Mouse (Mus musculus) hindbrain, embryonic 16.5 days (tissue): ENCODE results near the gene Myo1b. TPM values are rescaled to one million over a fixed set of nuclear protein-coding genes. Genes with fewer than 3 reads are reported as not detected.

Experiments used
- ATAC-seq: fragments of 200-750 bp; cut with Nextera tagmentation; 2 replicates; pipeline ENCODE4 v1.8.0; 2017; ENCODE audit warnings: moderate TSS enrichment, moderate library complexity
- H3K27ac ChIP-seq: fragments of 300-500 bp; sonication (generic); 2 replicates; pipeline ENCODE4 v1.5.1; 2014; ENCODE audit warnings: low read depth, mild to moderate bottlenecking, control low read depth, low read length, moderate library complexity
- H3K27me3 ChIP-seq: fragments of 300-500 bp; sonication (generic); replicated peaks from 2 replicates; pipeline ENCODE4 v1.6.1; 2014; ENCODE audit warnings: low read length; ENCODE audit not compliant: control insufficient read depth, insufficient read depth
- H3K36me3 ChIP-seq: fragments of 300-500 bp; sonication (generic); 2 replicates; pipeline ENCODE4 v1.6.1; 2014; ENCODE audit warnings: mild to moderate bottlenecking, low read length, moderate library complexity, mixed read lengths; ENCODE audit not compliant: control insufficient read depth, insufficient read depth
- H3K4me1 ChIP-seq: fragments of 300-500 bp; sonication (generic); 2 replicates; pipeline ENCODE4 v1.6.1; 2014; ENCODE audit warnings: low read depth, low read length; ENCODE audit not compliant: control insufficient read depth, insufficient read depth
- H3K4me2 ChIP-seq: fragments of 300-500 bp; sonication (generic); 2 replicates; pipeline ENCODE4 v1.6.1; 2014; ENCODE audit warnings: mild to moderate bottlenecking, low read length, control low read depth, moderate library complexity
- H3K4me3 ChIP-seq: fragments of 300-500 bp; sonication (generic); 2 replicates; pipeline ENCODE4 v1.5.1; 2014; ENCODE audit warnings: mild to moderate bottlenecking, low read length, control low read depth, moderate library complexity
- H3K9ac ChIP-seq: fragments of 300-500 bp; sonication (generic); 2 replicates; pipeline ENCODE4 v1.6.1; 2014; ENCODE audit warnings: low read depth, mild to moderate bottlenecking, control low read depth, low read length, moderate library complexity
- H3K9me3 ChIP-seq: fragments of 300-500 bp; sonication (generic); 2 replicates; pipeline ENCODE4 v1.6.1; 2014; ENCODE audit warnings: mild to moderate bottlenecking, low read length, moderate library complexity; ENCODE audit not compliant: control insufficient read depth
- WGBS: fragments of 180-500 bp; shearing (Covaris S2); extraction: QIAGEN DNeasy Blood & Tissue Kit; methylation state at CpG from one replicate; pipeline ENCODE4 v1.1.7; 2014; 5-methylcytosine and 5-hydroxymethylcytosine counted together
- polyA plus RNA-seq: library from polyadenylated mRNA; unstranded; fragments of >200 nt; fragmentation: Nextera tagmentation; extraction: Ambion mirVana; gene quantifications from 2 replicates; pipeline ENCODE4 v1.2.1, GENCODE M21; 2015

The Myo1b gene
- polyA plus RNA-seq, 1 experiment from 2014 or later, result 43.2 TPM

DNA sequence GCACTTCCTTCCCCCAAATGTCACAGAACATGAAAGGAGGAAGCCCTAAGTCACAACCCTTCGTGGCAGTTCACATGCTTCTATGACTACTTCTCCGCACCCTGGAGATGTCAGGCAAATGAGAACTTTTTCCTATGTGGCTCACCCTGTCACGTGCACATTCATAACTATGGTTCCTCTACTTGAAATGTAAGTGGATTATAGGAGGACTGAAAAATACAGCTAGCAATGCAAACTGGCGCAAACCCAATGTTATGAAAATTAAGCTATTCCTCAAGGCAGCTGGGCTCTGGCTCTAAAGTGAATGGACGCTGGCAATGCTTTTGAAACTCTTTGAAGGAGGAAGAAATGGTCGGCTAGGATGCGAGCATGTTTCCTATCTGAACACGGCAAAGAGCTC lies 8.1 kb downstream of the Myo1b start:
- Histone ChIP-seq H3K9me3 (no peaks in the 10 kb centered on the region), H3K4me3 (no peak overlapping the region), H3K27ac (no peak overlapping the region), H3K4me1 (peaks cover 13% of the 10 kb centered on the region), H3K36me3 (no peaks in the 10 kb centered on the region), H3K27me3 (no peaks in the 10 kb centered on the region), H3K4me2 (no peak overlapping the region), H3K9ac (no peak overlapping the region)
- no peak for ATAC-seq
- 27% methylated on average over 8 of the region's 8 CpGs for WGBS

DNA sequence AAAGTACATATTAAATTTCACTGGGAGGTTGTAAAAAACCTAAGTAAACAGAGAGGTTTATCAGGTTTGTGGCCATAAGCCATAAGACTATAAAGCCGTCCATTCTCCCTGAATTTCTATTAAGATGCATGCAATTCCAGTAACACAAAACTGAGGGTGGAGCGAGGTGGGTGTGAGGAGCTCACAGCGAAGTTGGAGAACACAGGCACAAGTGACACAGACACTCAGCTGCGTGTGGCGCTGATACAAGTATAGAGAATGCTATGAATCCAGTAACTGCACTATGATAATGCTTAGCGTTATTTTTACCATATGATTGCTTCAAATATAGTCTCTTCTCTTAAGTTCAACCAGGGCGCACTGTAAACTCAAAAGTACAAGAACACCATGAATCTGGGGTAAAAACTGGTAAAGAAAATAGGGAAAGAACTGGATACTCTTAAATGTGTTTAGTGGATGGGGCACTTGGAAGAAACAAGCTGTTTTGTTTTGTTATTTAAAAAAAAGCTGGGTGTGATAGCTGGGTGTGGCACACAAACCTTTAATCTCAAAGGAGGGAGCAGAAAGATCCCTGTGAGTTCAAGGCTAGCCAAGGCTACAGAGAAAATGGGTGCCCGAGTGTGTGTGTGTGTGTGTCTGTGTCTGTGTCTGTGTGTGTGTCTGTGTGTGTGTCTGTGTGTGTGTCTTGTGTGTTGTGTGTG lies 9.5 kb downstream of the Myo1b start:
- ATAC-seq, result no peak
- Histone ChIP-seq H3K4me3 (no peak overlapping the region), H3K9ac (no peak overlapping the region), H3K27me3 (no peaks in the 10 kb centered on the region), H3K27ac (no peak overlapping the region), H3K4me2 (no peak overlapping the region), H3K36me3 (no peaks in the 10 kb centered on the region), H3K9me3 (no peaks in the 10 kb centered on the region), H3K4me1 (peaks cover 13% of the 10 kb centered on the region)
- WGBS, result 94% methylated on average over 8 of the region's 8 CpGs

GRCm38 (mm10) chr1:51905073-51905472 lies 10.8 kb downstream of the Myo1b start:
- H3K4me3 ChIP-seq, result no peak overlapping the region
- H3K27ac ChIP-seq, result no peak overlapping the region
- no peak overlapping the region for H3K9ac ChIP-seq
- H3K9me3 ChIP-seq, result no peaks in the 10 kb centered on the region
- H3K36me3 ChIP-seq, result no peaks in the 10 kb centered on the region
- ATAC-seq, result no peak
- H3K27me3 ChIP-seq, result no peaks in the 10 kb centered on the region
- no peak overlapping the region for H3K4me2 ChIP-seq
- WGBS, result 88% methylated on average over 6 of the region's 6 CpGs
- peaks cover 7% of the 10 kb centered on the region for H3K4me1 ChIP-seq

DNA sequence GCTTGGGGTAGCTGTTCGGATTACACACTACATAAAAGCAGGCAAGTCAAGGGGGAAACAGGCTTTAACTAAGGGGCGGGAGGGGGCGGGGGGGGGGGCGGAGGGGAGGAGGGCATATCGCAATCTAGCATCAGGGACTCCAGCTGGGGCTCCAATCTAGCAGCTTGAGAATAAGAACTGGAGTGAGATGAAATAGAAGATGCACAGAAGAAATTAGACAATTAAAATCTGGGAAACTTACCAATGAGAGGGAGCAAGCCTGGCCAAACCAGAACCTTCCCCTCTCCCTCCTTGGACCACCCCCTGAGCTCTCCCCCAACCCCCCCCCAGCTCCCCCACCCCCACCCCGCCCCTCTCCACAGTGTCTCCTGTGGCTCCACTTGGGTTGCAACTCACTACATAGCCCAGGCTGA lies 18.7 kb downstream of the Myo1b start:
- H3K9ac ChIP-seq, result no peak overlapping the region
- no peaks in the 10 kb centered on the region for H3K27me3 ChIP-seq
- 56% methylated on average over 6 of the region's 6 CpGs for WGBS

GRCm38 (mm10) chr1:51895961-51896360 lies 19.9 kb downstream of the Myo1b start:
- Histone ChIP-seq H3K9ac (no peak overlapping the region), H3K4me3 (no peak overlapping the region), H3K9me3 (no peaks in the 10 kb centered on the region), H3K4me1 (peaks cover 3% of the 10 kb centered on the region), H3K27ac (no peak overlapping the region), H3K36me3 (no peaks in the 10 kb centered on the region), H3K4me2 (no peak overlapping the region), H3K27me3 (no peaks in the 10 kb centered on the region)
- no peak for ATAC-seq
- whole genome bisulfite sequencing, result 29% methylated on average over 10 of the region's 10 CpGs

More for the DNA sequence above, 18.7 kb downstream of the Myo1b start:
- Histone ChIP-seq H3K36me3 (no peaks in the 10 kb centered on the region), H3K4me2 (no peak overlapping the region), H3K4me3 (no peak overlapping the region), H3K27ac (no peak overlapping the region), H3K9me3 (no peaks in the 10 kb centered on the region), H3K4me1 (peaks cover 3% of the 10 kb centered on the region)
- ATAC-seq, result no peak

GRCm38 (mm10) chr1:51894721-51895120 lies 21.1 kb downstream of the Myo1b start:
- no peak overlapping the region for H3K27ac ChIP-seq
- WGBS, result 81% methylated on average over 3 of the region's 3 CpGs
- H3K9me3 ChIP-seq, result no peaks in the 10 kb centered on the region
- ATAC-seq, result no peak
- H3K9ac ChIP-seq, result no peak overlapping the region
- H3K4me1 ChIP-seq, result peaks cover 3% of the 10 kb centered on the region
- H3K27me3 ChIP-seq, result no peaks in the 10 kb centered on the region
- H3K4me3 ChIP-seq, result no peak overlapping the region
- H3K4me2 ChIP-seq, result no peak overlapping the region
- H3K36me3 ChIP-seq, result no peaks in the 10 kb centered on the region

DNA sequence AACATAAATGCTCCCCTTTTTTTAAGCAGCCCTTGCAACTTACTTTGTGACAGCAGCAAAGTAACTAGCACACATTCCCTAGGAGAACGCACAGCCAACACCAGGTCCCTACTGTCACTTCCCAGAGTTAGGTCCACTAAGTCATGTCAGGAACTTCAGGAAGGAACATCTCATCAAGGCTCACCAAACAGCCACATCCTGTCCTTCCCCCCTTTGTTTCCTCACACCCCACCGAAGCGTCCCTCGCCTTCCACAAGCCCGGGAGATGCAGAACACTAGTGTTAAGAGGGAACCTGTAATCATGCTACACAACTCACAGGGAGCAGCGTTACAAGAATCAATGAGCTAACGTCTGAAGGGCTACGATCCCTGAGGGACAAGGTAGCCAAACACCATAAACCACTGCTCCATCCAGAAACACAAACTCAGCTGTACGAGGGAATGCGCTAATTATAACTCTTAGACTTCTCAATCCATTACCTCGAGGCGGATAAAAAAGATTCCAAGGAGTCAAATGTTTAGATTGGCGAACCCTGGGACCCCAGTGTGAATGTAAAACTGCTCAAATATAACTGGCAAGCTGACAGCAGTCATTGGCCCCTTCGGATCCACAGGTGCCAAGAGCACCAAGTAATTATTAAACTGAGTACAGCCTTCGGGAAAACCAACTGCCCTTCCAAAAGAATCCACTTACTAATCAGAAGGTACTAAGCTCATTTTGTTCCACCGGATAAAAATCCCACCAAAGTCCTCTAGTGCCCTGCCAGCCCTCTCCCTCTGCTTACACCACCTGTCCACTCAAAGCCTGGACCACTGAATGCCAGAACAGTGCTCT lies 22.1 kb downstream of the Myo1b start:
- ATAC-seq, result no peak
- H3K4me1 ChIP-seq, result peaks cover 3% of the 10 kb centered on the region
- H3K9me3 ChIP-seq, result no peaks in the 10 kb centered on the region
- no peaks in the 10 kb centered on the region for H3K27me3 ChIP-seq
- 74% methylated on average over 16 of the region's 16 CpGs for WGBS
- H3K36me3 ChIP-seq, result no peaks in the 10 kb centered on the region
- H3K9ac ChIP-seq, result no peak overlapping the region
- H3K4me2 ChIP-seq, result no peak overlapping the region
- H3K27ac ChIP-seq, result no peak overlapping the region
- H3K4me3 ChIP-seq, result no peak overlapping the region

GRCm38 (mm10) chr1:51892005-51892404 lies 23.9 kb downstream of the Myo1b start:
- Histone ChIP-seq H3K27me3 (no peaks in the 10 kb centered on the region), H3K36me3 (no peaks in the 10 kb centered on the region), H3K4me3 (no peak overlapping the region), H3K4me1 (peaks cover 12% of the 10 kb centered on the region), H3K9me3 (no peaks in the 10 kb centered on the region), H3K27ac (no peak overlapping the region), H3K4me2 (no peak overlapping the region), H3K9ac (no peak overlapping the region)
- ATAC-seq, result no peak
- 93% methylated on average over 4 of the region's 4 CpGs for WGBS

DNA sequence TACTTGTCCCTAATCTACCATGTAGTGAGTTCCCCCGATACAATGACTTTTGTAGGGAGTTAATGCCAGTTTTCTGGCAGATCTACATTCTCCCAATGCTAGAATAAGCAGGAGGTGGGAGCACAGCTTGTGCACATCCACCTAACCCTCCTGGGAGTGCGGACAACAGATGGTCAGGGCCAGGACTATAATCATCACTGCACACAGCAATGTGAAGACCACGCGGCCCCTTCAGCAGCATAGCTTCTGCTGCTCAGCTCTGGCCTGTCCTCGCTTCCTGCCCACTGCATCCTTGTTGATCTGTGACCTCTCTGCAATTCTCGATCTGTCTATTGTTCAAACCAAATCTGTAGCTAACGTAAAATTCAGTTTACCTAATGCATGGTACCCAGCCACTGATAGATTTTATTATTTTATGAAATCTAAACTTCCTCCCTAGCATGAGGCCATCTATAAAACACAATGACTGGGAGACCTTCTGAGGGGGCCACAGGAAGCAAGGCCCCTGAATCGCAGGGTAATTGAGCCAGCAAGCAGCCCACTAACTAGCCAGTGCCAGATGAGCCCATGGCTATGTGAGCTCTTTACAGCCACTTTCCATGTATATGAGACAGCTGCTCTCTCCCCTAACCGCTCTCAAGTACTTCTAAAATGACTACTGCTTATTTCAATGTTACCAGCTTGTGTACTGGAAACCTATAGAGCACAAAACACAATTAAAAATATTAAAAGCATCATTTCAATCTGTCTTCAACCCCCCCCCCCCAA lies 27.6 kb downstream of the Myo1b start:
- Histone ChIP-seq H3K36me3 (no peaks in the 10 kb centered on the region), H3K27ac (no peak overlapping the region), H3K27me3 (no peaks in the 10 kb centered on the region), H3K9ac (no peak overlapping the region), H3K9me3 (no peaks in the 10 kb centered on the region), H3K4me2 (no peak overlapping the region), H3K4me3 (no peak overlapping the region), H3K4me1 (peaks cover 9% of the 10 kb centered on the region)
- peak; percentile 62; the same call in 1 of the 2 replicates for ATAC-seq
- WGBS, result 62% methylated on average over 9 of the region's 9 CpGs
